Mouse (Mus musculus) brain, embryonic 18.5 days (tissue): ENCODE measurements around the gene Lrp3.

Source experiments
- DNase-seq: peaks from one replicate; pipeline ENCODE4 v3.0.0-alpha.2; 2012; ENCODE audit warnings: low read depth, low spot score

The Lrp3 gene

DNA sequence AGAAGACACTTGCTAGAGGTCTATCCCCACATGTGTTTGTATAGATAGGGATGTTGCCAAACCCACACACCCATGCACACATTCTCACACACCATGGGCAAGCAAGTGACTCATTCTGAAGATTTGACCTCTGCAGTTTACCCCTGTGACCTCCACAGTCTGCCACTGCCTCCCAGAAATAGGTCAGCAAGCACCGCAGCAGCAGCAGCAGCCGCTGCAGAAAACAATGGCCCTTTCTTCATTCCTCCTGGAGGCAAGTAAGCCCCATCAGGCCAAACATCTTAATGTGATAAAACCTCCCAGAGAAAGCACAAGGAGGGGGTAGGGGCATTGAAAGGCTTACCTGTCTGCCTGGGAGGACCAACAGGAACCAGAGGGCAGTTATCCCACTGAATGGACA is 24.0 kb downstream of the Lrp3 start:
- no peak for DNase-seq

DNA sequence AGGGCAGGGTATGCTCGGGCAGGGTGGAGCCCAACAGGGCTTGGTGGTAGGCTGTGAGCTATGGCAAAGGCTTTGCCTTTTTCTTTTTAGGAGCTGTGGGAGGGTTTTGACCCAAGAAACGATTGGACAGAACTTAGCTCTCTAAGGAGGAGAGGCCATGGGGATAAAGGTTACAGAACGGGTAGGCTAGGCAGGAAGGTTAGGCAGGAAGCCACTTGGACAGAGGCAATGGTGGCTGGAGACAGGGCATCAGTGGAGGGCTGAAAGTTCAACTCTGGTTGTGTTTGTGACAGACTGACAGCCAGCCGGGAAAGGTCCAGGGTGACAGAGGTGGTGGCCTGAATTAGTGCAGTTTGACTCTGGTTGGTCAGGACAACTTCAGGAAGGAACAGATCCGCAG is 25.6 kb downstream of the Lrp3 start:
- DNase-seq, result no peak

DNA sequence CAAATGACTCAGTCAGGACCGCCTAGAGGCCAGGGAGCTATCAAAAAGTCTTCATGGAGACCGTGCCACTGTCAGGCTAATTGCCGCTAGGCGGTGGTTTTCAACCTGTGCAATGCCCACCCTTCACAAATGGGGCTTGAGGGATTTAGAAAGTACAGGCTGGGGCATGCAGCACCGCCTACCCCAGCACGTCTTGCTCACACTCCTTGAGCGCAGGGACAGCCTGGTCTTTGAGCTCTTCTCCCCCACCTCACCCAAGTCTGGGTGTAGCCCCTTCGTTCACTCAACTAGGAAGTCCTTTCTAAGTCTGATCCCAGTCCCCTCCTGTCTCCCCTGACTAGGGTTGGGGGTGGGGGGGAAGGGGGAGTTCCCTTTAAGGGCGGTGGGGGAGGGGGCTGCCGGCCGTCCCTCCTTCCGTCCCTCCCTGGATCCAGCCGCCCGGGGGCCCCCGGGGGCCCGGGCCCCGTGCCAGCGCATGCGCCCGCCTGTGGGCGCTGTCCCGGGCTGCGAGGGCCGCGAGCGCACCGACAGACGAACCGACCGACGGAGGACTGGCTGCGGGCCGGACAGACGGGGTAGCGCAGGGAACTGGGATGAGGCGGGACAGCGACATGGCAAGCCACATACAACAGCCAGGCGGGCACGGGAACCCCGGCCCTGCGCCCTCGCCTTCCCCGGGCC is 29.3 kb downstream of the Lrp3 start, which contains the start of gene Slc7a10:
Gene Slc7a10, plus strand, starts transcription at position 497 of the 681 bp plus-strand sequence.
- no peak for DNase-seq

DNA sequence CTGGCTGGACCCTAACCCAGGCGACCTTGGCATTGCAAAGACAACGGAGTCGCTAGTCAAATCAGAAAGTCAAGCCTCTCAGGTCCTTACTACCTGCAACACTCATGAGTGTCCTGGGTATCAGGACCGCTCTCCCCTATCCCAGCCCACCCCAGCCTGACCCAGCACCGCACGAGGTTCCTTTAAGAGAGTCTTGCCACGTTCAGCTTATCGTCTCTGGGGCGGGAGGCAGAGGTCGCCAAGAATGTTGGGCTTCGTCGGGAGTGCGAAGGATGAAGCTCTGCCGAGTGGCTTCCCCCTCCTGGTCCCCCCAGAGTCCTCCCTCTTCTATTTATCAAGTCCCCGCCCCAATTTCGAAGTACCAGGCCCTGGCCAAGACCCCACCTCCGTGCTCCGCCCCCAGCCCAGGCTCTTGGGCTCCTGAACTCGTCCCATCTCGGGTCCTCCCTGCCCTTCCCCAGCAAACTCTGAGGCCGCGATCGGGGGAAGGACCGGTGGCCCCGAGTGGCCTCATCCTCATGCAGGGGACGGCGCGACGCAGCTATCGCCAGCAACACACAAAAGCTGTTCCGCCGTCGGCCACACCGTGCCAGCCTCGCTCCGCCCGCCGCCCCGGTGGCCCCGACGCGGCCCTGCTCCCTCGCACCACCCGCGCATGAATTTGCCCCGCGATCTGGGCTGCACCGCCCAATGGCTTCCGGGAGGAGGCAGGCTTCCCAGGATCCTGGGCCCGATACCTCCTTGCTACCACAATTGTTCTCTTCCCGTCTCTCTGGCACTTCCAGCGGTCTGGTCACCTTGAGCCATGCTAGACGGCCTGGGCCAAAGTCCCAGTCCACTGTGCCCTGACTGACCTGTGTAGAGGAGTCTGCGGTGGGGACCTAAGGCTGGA is 30.2 kb downstream of the Lrp3 start:
- no peak for DNase-seq

DNA sequence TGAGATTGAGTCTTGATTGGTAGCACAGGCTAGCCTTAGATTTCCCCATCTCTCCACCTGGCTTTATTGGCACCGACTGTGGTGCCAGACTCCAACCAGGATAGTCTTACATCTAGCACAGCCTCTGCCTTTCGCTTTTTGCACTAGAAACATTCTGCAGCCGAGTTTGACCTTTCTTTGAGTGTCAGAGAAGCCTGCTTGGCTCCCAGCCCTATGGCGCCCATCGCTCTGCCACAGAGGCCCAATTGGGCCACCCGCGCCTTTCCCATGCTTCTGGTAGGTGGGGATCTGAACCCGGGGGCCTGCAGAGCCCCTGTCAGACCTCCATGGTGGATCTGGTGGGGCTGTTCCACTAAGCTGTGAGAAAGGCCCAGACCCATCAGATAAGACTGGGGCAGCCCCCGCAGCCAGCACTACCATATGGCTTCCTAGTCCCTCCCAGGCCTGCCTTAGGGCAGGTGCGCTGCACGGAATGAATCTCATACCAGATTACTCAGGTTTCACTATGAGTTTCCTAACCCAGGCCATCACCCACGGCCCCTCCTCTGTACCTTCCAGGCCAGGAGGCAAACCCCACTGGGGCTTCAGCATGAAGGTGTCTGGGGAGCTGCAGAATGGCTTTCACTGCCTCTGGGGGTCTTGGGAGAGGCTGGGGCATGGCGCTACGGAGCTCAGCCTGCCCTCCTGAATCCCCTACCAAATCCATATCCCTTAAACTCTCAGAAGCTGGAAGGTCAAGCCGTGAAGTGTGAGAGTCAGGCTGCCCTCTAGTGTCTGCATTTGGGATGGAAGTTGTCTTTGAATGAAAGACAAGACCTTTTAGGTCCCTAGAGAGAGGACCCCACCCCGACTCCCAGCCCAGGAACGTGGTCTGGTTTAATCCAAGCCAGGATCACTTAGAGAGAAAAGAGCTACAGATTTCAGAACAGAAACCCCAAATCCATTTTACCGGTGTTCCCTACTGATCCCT is 38.6 kb downstream of the Lrp3 start:
- no peak for DNase-seq

DNA sequence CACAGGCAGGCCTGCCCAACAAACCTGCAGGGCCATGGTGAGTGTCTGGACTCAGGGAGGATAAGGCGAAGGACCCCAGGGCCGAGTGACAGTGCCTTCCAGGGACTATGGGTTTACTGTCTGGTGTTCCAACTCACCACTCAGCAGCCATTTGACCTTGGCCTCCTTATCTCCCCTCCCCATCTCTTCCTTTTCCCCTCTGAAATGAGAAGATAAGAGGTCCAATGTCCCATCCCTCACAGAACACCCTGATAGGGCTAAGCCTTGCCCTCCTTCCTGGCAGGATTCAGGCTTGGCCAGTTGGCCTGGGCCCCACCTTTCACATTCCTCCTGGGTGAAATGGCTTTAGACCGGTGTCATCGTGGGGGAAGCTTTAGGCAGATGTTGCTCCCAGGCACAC is 39.8 kb downstream of the Lrp3 start:
- no peak for DNase-seq

DNA sequence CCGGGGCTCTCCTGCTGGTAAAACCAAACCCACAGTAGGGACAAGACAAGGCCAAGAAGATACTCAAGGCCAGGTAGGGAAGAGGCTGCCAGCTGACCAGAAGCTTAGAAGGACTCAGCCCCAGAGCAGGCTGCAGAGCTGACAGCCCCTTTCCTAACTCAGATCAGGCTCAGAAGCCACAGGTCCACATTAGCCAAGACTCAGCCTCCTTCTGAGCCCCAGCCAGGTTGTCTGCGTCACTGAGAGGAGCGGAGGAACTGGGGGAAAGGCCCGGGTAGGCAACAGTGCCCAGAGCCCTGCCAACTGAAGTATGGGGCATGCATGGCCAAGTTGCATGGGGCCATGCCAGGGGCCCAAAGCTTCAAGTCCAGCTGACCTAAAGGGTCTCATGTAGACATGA is 42.8 kb downstream of the Lrp3 start:
- DNase-seq, result no peak

DNA sequence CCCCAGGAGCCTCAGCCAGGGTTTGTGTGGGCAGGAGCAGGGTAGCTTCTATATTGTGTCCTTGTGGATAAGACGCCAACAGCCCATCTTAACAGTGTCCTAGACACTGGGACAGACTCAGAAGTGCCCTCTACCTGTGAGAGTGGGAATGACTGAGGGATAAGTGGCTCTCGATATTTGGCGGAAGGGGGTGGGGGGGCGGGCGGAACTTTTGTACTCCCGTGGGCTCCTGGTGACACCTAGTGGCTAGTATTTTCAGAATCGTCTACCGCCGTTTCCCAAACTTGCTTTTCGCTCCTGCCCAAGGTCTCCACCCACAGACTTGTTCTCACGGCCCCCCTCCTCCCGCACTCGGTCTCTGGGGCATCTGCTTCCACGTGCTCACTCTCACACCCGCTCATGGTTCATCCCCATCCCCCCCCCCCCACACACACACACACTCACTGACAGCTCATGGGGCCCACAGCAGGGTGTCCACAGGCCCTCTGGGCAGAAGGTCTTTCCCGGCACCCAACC is 43.4 kb downstream of the Lrp3 start:
- DNase-seq, result peak; percentile 67

DNA sequence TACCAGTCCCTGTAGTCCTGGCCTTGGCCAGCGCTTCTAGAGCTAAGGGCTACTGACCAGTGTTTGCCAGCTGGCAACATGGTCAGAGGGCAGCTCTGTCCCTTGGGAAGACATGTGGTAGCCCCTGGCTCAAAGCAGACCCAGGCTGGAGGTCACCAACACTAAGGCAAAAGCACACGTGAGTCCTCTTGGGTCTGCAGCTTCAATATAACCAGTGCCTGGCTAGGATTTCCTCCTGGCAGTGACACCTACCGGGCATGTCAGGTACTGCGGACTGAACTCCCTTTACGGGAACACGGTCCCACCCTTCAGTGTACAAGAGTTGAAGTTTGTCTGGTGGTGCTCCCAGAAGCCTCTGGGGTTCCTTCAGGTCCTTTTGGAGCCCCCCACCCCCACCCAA is 46.0 kb downstream of the Lrp3 start:
- DNase-seq, result peak; percentile 30

DNA sequence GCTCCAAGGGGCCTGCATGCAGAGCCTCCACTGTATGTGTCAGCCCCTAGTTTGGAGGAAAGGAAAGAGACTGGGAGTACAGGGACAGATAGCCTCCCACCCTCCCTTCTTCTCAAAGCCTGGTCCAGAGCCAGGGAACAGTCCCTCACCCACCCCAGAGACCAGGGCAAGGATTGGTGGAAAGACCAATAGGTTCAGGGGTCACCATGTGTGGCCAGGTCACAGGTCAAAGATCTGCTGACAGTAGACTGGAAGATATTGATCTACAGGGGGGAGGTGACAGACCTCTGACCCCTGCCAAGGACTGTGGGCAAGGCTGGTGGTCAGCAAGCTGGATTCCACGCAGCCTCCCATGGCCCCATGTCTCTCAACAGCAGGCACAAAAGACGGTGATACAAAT is 47.4 kb downstream of the Lrp3 start:
- DNase-seq, result no peak

DNA sequence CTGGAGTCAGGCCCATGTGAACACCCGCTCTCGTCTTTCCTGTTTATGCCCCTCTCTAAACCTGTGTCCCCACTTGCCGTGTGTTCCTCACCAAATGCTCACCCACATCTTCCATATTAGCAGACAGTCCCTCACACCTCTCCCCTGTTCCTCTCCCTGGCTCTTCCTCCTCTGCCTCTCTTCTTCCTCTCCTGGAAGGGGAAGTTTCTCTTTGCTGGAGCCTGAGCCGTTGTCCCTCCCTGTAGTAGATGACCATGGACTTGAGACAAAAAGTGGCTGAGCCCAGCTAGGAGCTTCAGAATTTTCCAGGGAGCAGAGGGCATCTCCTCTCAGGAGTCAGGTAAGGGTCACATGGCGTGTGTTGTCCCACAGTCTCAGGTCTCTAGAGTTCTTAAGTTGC is 48.3 kb downstream of the Lrp3 start:
- no peak for DNase-seq

DNA sequence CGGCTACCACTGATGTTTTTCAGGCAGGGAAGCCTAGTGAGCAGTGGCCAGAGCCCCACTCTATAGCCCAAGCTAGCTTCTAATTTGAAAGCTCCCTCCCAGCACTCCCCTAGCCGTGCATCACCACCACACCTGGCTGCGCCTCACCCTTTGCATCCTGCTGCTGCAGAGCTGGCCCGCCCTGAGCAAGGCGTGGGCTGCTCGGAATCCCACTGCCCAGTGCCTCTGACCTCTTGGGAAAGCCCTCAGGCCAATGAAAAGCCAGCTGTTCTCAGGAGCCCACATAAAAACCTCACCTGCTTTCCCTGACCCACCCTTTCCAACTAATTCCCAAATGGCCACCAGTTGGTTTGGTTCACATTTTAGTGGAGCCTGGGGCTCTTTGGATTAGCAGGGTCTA is 51.2 kb downstream of the Lrp3 start:
- no peak for DNase-seq

DNA sequence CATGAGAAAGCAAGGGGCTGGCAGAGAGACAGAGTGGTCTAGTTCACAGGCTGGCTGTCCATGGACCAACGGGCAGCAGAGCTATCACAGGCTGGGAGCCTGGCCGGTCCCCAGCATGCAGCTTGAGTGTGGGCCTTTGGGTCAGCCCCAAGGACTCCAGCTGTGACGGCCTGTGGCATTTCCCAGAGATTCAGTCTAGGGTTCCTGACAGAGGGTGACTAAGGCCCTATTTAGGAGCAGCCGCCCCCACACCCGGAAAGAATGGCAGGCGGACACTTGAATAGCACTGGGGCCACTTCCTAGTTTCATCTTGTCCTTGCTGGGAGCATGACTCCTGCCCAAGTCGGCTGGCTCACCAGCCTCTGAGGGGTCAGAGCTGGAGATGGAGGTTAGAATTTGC is 51.7 kb downstream of the Lrp3 start:
- no peak for DNase-seq

DNA sequence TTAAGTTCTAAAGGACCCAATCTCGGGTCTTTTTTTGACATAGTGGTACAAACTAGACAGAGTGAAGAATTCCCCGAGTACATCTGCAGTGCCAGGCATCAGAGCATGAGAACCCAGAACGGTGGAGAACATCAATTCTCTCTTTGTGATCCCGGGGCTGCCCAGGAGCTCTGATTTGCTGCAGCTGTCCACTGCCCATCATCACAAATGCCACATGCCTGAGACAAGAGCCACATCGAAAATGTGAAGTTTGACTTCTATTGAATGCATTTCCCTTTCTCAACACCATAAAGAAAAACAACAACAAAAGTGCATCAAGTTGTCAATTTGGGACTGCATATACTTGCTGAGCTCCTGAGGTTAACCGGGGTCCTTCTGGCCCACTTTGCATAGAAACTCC is 52.9 kb downstream of the Lrp3 start:
- DNase-seq, result no peak

DNA sequence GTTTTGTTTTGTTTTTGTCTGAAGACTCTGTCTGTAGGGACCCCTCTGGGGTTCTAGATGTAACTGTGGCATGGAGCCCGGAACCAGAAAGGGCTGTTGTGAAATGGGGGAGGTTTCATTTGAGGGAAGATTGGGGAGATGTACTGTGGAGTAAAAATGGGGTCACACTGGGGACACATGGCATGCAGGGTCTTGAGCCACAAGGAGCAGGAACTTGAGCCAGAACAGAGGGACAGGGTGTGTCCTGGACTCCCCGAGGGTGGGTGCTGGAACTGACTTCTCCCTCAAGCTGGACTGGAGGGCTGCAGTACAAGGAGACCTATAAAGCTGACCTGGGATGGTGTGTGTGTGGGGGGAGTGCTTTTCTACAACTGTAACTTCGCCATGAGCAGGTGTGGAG is 57.8 kb downstream of the Lrp3 start:
- DNase-seq, result no peak

DNA sequence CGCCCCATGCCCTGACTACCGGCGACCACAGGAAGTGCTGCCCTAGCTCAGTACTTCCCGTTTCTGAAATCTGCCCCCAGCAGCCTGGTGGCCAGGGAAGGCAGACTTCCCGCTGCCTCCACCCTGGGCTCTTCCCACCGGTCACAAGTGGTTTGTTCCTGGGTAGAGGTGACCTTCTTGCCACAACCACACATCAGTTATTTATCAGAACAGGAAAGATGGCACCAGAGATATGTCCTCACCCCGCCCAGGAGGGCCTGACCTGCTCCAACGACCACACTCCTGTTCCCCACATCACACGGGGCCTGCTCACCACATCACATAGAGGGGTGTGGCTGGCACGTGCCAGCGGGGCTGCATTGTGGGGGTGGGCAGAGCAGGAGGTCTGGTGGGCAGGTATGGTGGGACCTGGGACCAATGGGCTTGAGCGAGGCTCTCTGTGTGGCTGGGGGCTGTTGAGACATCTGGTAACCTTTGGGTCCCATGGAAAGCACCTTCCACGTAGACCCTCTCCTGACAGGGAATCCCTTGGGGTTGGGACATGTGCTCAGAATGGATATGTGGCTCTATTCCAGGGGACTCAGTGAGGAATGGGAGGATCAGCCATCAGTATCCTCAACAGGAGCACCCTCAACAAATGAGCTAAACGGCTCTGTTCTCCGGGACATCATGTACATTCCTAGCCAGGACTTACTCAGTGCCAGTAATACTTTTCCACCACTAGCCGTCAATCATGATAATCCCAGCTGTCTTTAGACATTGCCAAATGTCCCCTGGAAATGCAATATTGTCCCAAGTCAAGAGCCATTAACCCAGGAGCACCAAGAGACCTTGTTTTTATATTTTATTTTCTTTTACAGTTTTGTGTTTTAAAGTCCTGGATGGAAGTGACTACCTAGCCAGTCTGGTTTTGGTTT is 58.5 kb downstream of the Lrp3 start:
- no peak for DNase-seq

DNA sequence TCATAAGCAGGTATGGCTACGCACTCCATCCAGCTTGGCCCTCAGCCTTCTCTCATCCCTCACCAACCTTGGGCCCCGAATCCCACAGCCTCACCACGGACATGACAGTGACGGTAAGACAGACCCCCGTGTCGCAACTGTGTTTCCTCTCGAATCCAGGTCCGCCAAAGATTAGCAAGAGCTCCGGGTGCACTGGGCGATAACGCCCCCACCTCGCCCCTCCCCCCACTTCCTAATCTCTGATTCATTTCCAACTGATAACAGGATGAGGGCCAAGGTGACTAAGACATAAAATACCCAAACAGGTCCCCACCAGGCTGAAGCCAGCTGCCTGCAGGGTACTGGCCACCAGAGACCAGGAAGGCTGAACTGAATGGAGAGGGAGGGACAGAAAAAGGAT is 60.8 kb downstream of the Lrp3 start:
- DNase-seq, result no peak

DNA sequence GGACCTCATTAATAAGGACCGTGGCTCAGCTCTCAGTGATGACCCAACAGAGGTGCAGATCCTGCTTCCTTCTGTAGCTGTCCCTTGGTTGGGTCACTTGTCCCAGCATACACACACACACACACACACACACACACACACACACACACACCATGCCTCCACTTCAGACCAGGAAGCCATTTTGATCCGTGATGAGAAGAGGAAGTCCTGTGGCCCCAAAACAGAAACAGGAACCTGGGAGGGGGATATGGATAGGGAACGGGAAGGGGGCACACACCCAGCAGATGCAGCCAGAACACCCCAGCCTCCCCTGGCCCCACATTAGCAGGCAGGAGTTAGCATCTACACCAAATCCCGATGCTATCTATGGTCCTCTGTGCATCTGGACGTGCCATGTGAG is 64.4 kb downstream of the Lrp3 start:
- no peak for DNase-seq
